9 mouse cellular contexts compared by ENCODE assay signal in the genomic region with DNA sequence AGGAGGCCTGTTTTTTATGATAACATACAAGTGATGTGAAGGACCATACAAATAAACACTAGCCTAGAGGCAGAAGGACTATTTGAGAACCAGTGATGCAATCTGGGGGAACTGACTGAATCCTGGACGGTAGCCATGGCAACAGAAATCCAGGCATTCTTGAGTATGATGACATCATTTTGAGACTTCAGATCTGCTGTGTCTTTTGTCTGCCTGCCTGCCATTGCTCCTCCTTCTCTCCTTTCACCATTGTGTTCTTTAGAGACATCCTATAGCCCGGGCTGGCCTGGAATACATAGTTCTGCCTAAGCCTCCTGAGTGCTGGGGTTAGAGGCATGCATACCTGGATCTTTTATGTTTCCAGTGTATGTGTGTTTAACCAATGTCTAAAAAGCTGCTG.
DNase-seq lines count a peak whose midpoint lies in the region; ATAC-seq and TF ChIP-seq lines count a peak whose summit lies in the region.
"Had no signal": no experiment of that assay in that cellular context is flagged by ENCODE, and none has a peak within 500 bp of the region (broad histone marks: within the 10 kb centered on the region; RNA-seq: fewer than 3 reads in every experiment).

No protein-coding gene starts in this region.

- 16% methylated on average over 2 of the region's 2 CpGs for WGBS in forebrain, postnatal 0 days
- 72% methylated on average over 2 of the region's 2 CpGs for WGBS in heart, embryonic 10.5 days

- H3K36me3 ChIP-seq in forebrain, postnatal 0 days (ENCODE audit: insufficient read depth) = no peaks in the 10 kb centered on the region
- no peaks in the 10 kb centered on the region for H3K36me3 ChIP-seq in heart, embryonic 10.5 days
- H3K36me3 ChIP-seq: limb, embryonic 12.5 days had no signal

- no peaks in the 10 kb centered on the region for H3K9me3 ChIP-seq in forebrain, postnatal 0 days (ENCODE audit: low read length)
- H3K9me3 ChIP-seq in heart, embryonic 10.5 days = no peaks in the 10 kb centered on the region
- H3K9me3 ChIP-seq: limb, embryonic 12.5 days had no signal

- H3K27ac ChIP-seq in forebrain, postnatal 0 days (ENCODE audit: low read depth, low read length) = no peak overlapping the region
- no peak overlapping the region for H3K27ac ChIP-seq in heart, embryonic 10.5 days
- H3K27ac ChIP-seq: limb, embryonic 12.5 days had no signal

- H3K4me1 ChIP-seq in forebrain, postnatal 0 days (ENCODE audit: insufficient read depth) = no peaks in the 10 kb centered on the region
- H3K4me1 ChIP-seq in heart, embryonic 10.5 days = no peaks in the 10 kb centered on the region
- H3K4me1 ChIP-seq: limb, embryonic 12.5 days had no signal

- H3K27me3 ChIP-seq in forebrain, postnatal 0 days (ENCODE audit: insufficient read depth, low read length) = no peaks in the 10 kb centered on the region
- no peaks in the 10 kb centered on the region for H3K27me3 ChIP-seq in heart, embryonic 10.5 days (ENCODE audit: insufficient read depth, poor library complexity, severe bottlenecking)
- H3K27me3 ChIP-seq: limb, embryonic 12.5 days had no signal

- H3K4me3 ChIP-seq in forebrain, postnatal 0 days (ENCODE audit: low read depth, low read length) = no peak overlapping the region
- no peak overlapping the region for H3K4me3 ChIP-seq in heart, embryonic 10.5 days
- H3K4me3 ChIP-seq: limb, embryonic 12.5 days had no signal

- no peak overlapping the region for H3K4me2 ChIP-seq in forebrain, postnatal 0 days (ENCODE audit: low read depth)
- H3K4me2 ChIP-seq: limb, embryonic 12.5 days had no signal

- H3K9ac ChIP-seq in forebrain, postnatal 0 days = no peak overlapping the region
- H3K9ac ChIP-seq: limb, embryonic 12.5 days had no signal

- peak; percentile 92 for ATAC-seq in forebrain, postnatal 0 days

- TF ChIP-seq CTCF in forebrain, postnatal 0 days (IDR thresholded peaks at IDR 0.05; ENCODE audit: low read depth) = no peak

- DNase-seq in adrenal gland, postnatal 14 days = peak; percentile 24
- DNase-seq in adrenal gland, adult 8-10 months = no peak
- DNase-seq in NIH3T3 (ENCODE audit: low read depth) = peak; percentile 45
- DNase-seq in forebrain, postnatal 0 days = peak; percentile 79
- peak; percentile 67 for DNase-seq in lung, postnatal 10 days
- peak; percentile 34 for DNase-seq in telencephalon, adult 2 months (ENCODE audit: low read depth, low spot score)
- DNase-seq in cerebellum, adult 8-10 months = no peak
- no peak for DNase-seq in heart, embryonic 10.5 days (ENCODE audit: low spot score)

Comparison
In these comparisons a context has a peak if more than half of its experiments do, and no peak if none do; other contexts are left out.
1. DNase-seq: peak in adrenal gland, postnatal 14 days (single experiment), NIH3T3 (single experiment), forebrain, postnatal 0 days (single experiment), lung, postnatal 10 days (single experiment) and telencephalon, adult 2 months (single experiment); none in adrenal gland, adult 8-10 months (single experiment), cerebellum, adult 8-10 months (single experiment) and heart, embryonic 10.5 days (single experiment).